Mouse (Mus musculus) skeletal muscle tissue, adult 2 months (tissue): ENCODE measurements around the gene Map3k7cl.
A peak's percentile ranks its signal among the peaks of the same experiment; 100 is the strongest.

Experiments used
- DNase-seq: peaks from one replicate; pipeline ENCODE4 v3.0.0-alpha.2; 2012; ENCODE audit warnings: low read depth, low spot score

Map3k7cl gene

GRCm38 (mm10) chr16:87635213-87635755 is 82.2 kb downstream of the Map3k7cl start:
- no peak for DNase-seq

DNA sequence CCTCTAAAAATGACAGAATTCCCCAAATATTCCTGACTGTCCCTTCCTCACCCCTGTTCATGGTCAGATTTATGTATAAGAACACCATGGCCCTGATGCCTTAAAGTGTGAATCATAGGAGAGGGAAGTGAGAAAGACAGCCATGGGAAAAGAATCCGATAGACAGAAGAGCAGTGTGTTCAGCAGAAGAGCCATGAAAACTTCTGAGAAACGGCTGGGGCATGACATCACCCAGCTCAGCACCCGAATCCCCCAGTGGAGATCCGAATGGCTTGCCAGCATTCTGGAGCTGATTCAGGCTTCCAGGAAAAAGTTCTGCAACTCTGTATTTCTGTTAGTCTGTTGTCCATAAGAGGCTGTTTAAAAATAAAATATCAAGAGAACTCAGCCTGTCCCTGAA is 82.7 kb downstream of the Map3k7cl start:
- DNase-seq: peak; percentile 51

- no peak for DNase-seq
These were observed 85.0 kb downstream of the Map3k7cl start for GRCm38 (mm10) chr16:87638098-87638497.

GRCm38 (mm10) chr16:87642234-87642633 is 89.1 kb downstream of the Map3k7cl start:
- DNase-seq: no peak

- no peak for DNase-seq
These were observed 91.1 kb downstream of the Map3k7cl start for GRCm38 (mm10) chr16:87644111-87644770.
